Mouse (Mus musculus) kidney, adult 2 months (tissue): Measurements from ENCODE around the gene Gm10134.

Source experiments
- CTCF ChIP-seq: fragments of 200-500 bp; conservative IDR thresholded peaks from 2 replicates; pipeline ENCODE4 v1.5.1; 2011; ENCODE audit warnings: low read depth, mild to moderate bottlenecking, control low read depth, low read length, moderate library complexity, mixed read lengths; ENCODE audit not compliant: insufficient read depth, insufficient read length
- POLR2A ChIP-seq: fragments of 200-500 bp; IDR thresholded peaks from one replicate; pipeline ENCODE4 v1.6.1; 2011; ENCODE audit warnings: low read depth, low read length, control low read depth

GRCm38 (mm10) chr2:28468486-28469225 is 37.2 kb upstream of the Gm10134 start:
- TF ChIP-seq CTCF (no peak), POLR2A (no peak)
